8 mouse cellular contexts compared by ENCODE assay signal in genomic region chr2:164126533-164126955, GRCm38 (mm10). TPM values are rescaled to one million over a fixed set of nuclear protein-coding genes. Genes with fewer than 3 reads are reported as not detected.
DNase-seq lines count a peak whose midpoint lies in the region; ATAC-seq lines count a peak whose summit lies in the region.

No protein-coding gene starts in this region.

- peak; percentile 22 for DNase-seq in CD4-positive, CD25-positive, alpha-beta regulatory T cell, adult 2 months (ENCODE audit: low read depth, low spot score)
- DNase-seq in midbrain, embryonic 14.5 days, result peak; percentile 27
- peak; percentile 70 for DNase-seq in forelimb bud, embryonic 11.5 days (ENCODE audit: low read depth, low spot score)
- peak; percentile 54 for DNase-seq in left cerebral cortex, adult 11 months (ENCODE audit: low spot score)
- peak; percentile 79 for DNase-seq in right cerebral cortex, adult 18-20 months
- DNase-seq in forebrain, embryonic 11.5 days (ENCODE audit: low spot score), result no peak

- no peak overlapping the region for H3K4me2 ChIP-seq in midbrain, embryonic 14.5 days (ENCODE audit: low read length)
- no peak overlapping the region for H3K4me2 ChIP-seq in midbrain, embryonic 15.5 days
- H3K4me2 ChIP-seq in forebrain, embryonic 11.5 days (ENCODE audit: low read depth, low read length, severe bottlenecking), result no peak overlapping the region

- H3K9ac ChIP-seq in midbrain, embryonic 14.5 days (replicated peaks; ENCODE audit: low read length), result no peak overlapping the region
- no peak overlapping the region for H3K9ac ChIP-seq in midbrain, embryonic 15.5 days
- no peak overlapping the region for H3K9ac ChIP-seq in forebrain, embryonic 11.5 days (ENCODE audit: low read length)

- H3K9me3 ChIP-seq in midbrain, embryonic 14.5 days (ENCODE audit: control insufficient read depth, low read length), result no peaks in the 10 kb centered on the region
- no peaks in the 10 kb centered on the region for H3K9me3 ChIP-seq in midbrain, embryonic 15.5 days
- no peaks in the 10 kb centered on the region for H3K9me3 ChIP-seq in forebrain, embryonic 11.5 days (ENCODE audit: control insufficient read depth, low read length)

- H3K36me3 ChIP-seq in midbrain, embryonic 14.5 days (ENCODE audit: control insufficient read depth, insufficient read depth, low read length), result peaks cover 33% of the 10 kb centered on the region
- H3K36me3 ChIP-seq in midbrain, embryonic 15.5 days (replicated peaks), result no peaks in the 10 kb centered on the region
- no peaks in the 10 kb centered on the region; the same call in 1 of the 2 replicates for H3K36me3 ChIP-seq in forebrain, embryonic 11.5 days (ENCODE audit: control insufficient read depth, insufficient read depth, low read length)

- H3K27me3 ChIP-seq in midbrain, embryonic 14.5 days (ENCODE audit: control insufficient read depth, insufficient read depth, low read length), result no peaks in the 10 kb centered on the region
- H3K27me3 ChIP-seq in midbrain, embryonic 15.5 days (replicated peaks), result no peaks in the 10 kb centered on the region
- H3K27me3 ChIP-seq in forebrain, embryonic 11.5 days (ENCODE audit: control insufficient read depth, insufficient read depth, low read length), result no peaks in the 10 kb centered on the region

- H3K27ac ChIP-seq in midbrain, embryonic 14.5 days (replicated peaks; ENCODE audit: low read depth, low read length), result no peak overlapping the region
- H3K27ac ChIP-seq in midbrain, embryonic 15.5 days, result no peak overlapping the region
- no peak overlapping the region for H3K27ac ChIP-seq in forebrain, embryonic 11.5 days (ENCODE audit: low read depth, low read length)

- no peaks in the 10 kb centered on the region for H3K4me1 ChIP-seq in midbrain, embryonic 14.5 days (ENCODE audit: control insufficient read depth, insufficient read depth, low read length)
- H3K4me1 ChIP-seq in midbrain, embryonic 15.5 days, result no peaks in the 10 kb centered on the region
- H3K4me1 ChIP-seq in forebrain, embryonic 11.5 days (replicated peaks; ENCODE audit: control insufficient read depth, insufficient read depth, low read length), result no peaks in the 10 kb centered on the region

- ATAC-seq in CD4-positive, CD25-positive, alpha-beta regulatory T cell, adult 4 months, result no peak
- no peak for ATAC-seq in midbrain, embryonic 14.5 days (ENCODE audit: low FRiP score, low TSS enrichment)
- ATAC-seq in midbrain, embryonic 15.5 days (replicated peaks), result no peak
- ATAC-seq in forebrain, embryonic 11.5 days (replicated peaks; ENCODE audit: low FRiP score), result no peak

- no peak overlapping the region for H3K4me3 ChIP-seq in midbrain, embryonic 14.5 days (replicated peaks; ENCODE audit: low read depth, low read length)
- no peak overlapping the region for H3K4me3 ChIP-seq in midbrain, embryonic 15.5 days
- H3K4me3 ChIP-seq in forebrain, embryonic 11.5 days (ENCODE audit: low read depth, low read length), result no peak overlapping the region

- 87% methylated on average over 13 of the region's 13 CpGs for WGBS in midbrain, embryonic 14.5 days
- 89% methylated on average over 13 of the region's 13 CpGs for WGBS in midbrain, embryonic 15.5 days
- 86% methylated on average over 13 of the region's 13 CpGs for WGBS in forebrain, embryonic 11.5 days

RNA-seq across cellular contexts. Expression of gene Kcns1, which starts 44.4 kb away (rescaled TPM):
- polyA plus RNA-seq in CD4-positive, CD25-positive, alpha-beta regulatory T cell, adult 4 months (2017; shearing (Covaris generic)), result under 1 TPM in 1 of 2 experiments, not detected in 1; 0.22 TPM
- polyA plus RNA-seq in midbrain, embryonic 14.5 days (2014; fragmentation: Nextera tagmentation; extraction: Ambion mirVana), result 0.62 and 2.1 TPM in 2 replicates
- polyA plus RNA-seq in midbrain, embryonic 15.5 days (2015; fragmentation: Nextera tagmentation; extraction: Ambion mirVana), result 1.3 and 1.7 TPM in 2 replicates
- polyA plus RNA-seq in forebrain, embryonic 11.5 days (2014; fragmentation: Nextera tagmentation; extraction: Ambion mirVana), result not detected in 2 replicates

RNA-seq across cellular contexts. Expression of gene Tomm34, which starts 55.6 kb away (rescaled TPM):
- polyA plus RNA-seq in CD4-positive, CD25-positive, alpha-beta regulatory T cell, adult 4 months (2017; shearing (Covaris generic)), result 100 to 1,000 TPM; 132 to 139 TPM
- polyA plus RNA-seq in midbrain, embryonic 14.5 days (2014; fragmentation: Nextera tagmentation; extraction: Ambion mirVana), result 46.3 and 50.3 TPM in 2 replicates
- 52.9 and 53.4 TPM in 2 replicates for polyA plus RNA-seq in midbrain, embryonic 15.5 days (2015; fragmentation: Nextera tagmentation; extraction: Ambion mirVana)
- 52.7 and 54.9 TPM in 2 replicates for polyA plus RNA-seq in forebrain, embryonic 11.5 days (2014; fragmentation: Nextera tagmentation; extraction: Ambion mirVana)

RNA-seq across cellular contexts. Expression of gene Wfdc5, which starts 56.0 kb away (rescaled TPM):
- not detected for polyA plus RNA-seq in CD4-positive, CD25-positive, alpha-beta regulatory T cell, adult 4 months (2017; shearing (Covaris generic))
- polyA plus RNA-seq in midbrain, embryonic 14.5 days (2014; fragmentation: Nextera tagmentation; extraction: Ambion mirVana), result not detected in 2 replicates
- polyA plus RNA-seq in midbrain, embryonic 15.5 days (2015; fragmentation: Nextera tagmentation; extraction: Ambion mirVana), result not detected in 2 replicates
- not detected in 2 replicates for polyA plus RNA-seq in forebrain, embryonic 11.5 days (2014; fragmentation: Nextera tagmentation; extraction: Ambion mirVana)

RNA-seq across cellular contexts. Expression of gene Stk4, which starts 56.4 kb away (rescaled TPM):
- polyA plus RNA-seq in CD4-positive, CD25-positive, alpha-beta regulatory T cell, adult 4 months (2017; shearing (Covaris generic)), result 100 to 1,000 TPM; 158 to 175 TPM
- 26.3 and 35.0 TPM in 2 replicates for polyA plus RNA-seq in midbrain, embryonic 14.5 days (2014; fragmentation: Nextera tagmentation; extraction: Ambion mirVana)
- polyA plus RNA-seq in midbrain, embryonic 15.5 days (2015; fragmentation: Nextera tagmentation; extraction: Ambion mirVana), result 19.6 and 21.1 TPM in 2 replicates
- polyA plus RNA-seq in forebrain, embryonic 11.5 days (2014; fragmentation: Nextera tagmentation; extraction: Ambion mirVana), result 39.9 and 40.1 TPM in 2 replicates
